Mouse (Mus musculus): ENCODE data around the gene Arpc5l.

Gene Arpc5l

DNA sequence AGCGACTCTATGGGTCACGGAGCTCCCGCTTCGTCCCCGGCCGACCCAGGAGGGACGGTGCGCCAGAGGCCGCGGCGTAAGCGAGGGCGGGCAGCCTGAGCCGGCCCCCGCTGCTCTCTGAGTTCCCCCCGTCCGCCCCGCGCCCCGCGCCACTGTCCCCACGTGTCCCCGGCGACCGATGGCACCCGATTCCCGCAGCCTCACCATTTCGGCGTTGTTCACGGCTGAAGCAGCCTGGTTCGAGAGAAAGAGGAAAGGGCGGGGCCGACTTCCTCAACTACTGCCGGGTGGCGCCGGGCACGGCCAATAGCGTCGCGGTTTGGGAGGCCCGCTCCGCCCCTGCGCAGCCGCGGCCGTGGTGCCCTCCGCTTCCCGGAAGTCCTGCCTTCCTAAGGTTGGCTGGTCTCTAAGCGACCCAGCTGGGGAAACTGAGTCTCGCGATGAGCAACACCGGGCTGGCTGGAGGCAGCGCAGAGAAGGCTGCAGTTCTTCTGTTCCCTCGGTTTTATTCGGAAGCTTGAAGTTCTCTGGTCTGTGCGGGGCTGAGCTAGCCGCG, at the start of gene Arpc5l:
Gene Arpc5l (plus strand): TSS at position 469 of the 556 bp plus-strand sequence.
- peak; percentile 92 for DNase-seq (ENCODE audit: low read depth)

DNA sequence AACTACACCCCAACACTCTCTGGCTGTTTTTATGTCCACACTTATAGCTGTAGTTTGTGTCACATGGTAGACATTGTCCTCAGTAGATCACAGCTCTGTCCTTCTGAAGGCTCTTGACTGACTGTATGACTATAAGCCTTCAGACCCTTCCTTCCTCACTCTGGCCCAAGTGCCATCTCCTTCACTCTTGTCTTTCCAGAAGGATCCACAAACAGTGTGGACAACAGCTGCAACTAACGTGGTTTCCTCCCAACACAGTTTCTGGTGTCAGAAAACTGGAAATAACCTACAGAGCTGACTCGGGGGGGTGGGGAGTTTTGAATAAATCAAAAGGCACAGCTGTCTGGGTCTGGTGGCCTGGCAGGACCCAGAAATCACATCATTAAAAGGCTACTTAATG, 49.1 kb upstream of the Arpc5l start:
- no peak for DNase-seq (ENCODE audit: low read depth)

DNA sequence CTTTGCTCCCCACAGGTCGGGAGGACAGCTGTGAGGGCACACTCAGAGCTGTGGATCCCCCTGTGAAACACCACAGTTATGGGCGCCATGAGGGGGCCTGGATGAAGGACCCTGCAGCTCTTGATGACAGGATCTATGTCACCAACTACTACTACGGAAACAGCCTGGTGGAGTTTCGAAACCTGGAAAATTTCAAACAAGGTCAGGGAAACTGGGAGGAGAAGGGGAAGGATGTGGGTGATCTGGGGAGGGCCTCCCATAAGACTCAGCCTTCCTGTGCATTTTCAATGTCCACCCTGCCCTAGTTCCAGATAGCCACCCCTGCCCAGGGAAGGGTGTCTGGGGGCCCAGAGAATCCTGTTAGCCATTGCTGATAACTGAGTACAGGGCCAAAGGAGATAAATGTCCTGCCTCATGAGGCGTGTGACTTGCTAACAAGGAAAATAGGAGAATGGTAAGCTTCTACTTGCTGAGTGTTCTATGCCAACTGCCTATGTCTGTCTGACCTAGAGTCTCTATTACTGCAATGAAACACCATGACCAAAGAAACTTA, 47.4 kb upstream of the Arpc5l start:
- DNase-seq (ENCODE audit: low read depth): peak; percentile 56

DNA sequence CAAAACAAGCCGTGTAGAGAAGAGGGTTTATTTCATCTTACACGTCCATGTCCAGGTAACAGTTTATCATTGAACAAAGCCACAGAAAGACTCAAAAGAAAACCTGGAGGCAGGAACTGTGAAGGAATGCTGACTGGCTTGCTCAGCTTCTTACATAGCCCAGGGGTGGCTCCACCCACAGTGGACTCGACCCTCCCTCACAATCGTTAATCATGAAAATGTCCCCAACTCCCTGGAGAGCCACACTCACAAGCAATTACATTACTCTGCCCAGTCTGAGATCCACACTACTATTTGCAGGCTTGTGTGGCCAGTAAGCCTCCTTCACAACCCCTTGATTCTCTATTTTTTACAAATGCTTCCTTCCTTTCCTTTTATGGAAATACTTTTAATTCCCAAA, 41.0 kb upstream of the Arpc5l start:
- DNase-seq (ENCODE audit: low read depth): no peak

- DNase-seq (ENCODE audit: low read depth): no peak
These were observed 35.5 kb upstream of the Arpc5l start for GRCm38 (mm10) chr2:38969650-38970049.

- no peak for DNase-seq (ENCODE audit: low read depth)
These were observed 35.1 kb upstream of the Arpc5l start for GRCm38 (mm10) chr2:38970057-38970456.

- no peak for DNase-seq (ENCODE audit: low read depth)
These were observed 31.9 kb upstream of the Arpc5l start for GRCm38 (mm10) chr2:38973223-38973622.

DNA sequence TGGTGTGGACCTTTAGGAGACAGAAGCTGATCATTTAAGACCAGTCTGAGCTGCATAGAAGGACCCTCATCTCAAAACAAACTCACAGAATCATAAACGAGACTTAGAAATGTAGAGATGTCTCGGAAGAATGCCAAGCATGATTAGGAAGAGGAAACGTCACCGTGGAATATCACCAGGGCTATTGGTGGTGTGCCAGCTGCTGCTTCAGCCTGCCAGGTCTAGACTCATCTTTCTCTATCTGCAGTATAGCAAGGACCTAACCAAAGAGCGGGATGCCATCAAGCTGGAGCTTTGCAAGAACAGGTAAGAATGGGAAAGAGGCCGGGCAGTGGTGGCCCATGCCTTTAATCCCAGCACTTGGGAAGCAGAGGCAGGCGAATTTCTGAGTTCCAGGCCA, 31.4 kb upstream of the Arpc5l start:
- no peak for DNase-seq (ENCODE audit: low read depth)

DNA sequence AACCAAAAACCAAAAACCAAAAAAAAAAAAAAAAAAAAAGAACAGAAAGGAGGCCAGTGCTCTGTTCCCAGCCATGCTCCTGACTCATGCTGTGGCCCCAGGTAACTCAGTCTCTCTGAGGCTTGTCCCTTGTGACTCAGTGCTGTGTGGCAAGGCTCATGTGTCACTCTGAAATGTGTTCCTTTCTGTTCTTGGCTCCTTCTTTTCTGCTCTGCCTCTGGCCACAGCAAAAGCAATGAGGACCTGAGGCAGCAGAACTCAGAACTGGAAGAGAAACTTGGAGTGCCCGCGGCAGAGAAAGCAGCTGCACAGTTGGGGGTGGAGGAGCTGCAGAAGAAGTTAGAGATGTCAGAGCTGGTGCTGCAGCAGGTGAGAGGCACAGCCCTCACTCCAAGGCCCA, 31.0 kb upstream of the Arpc5l start:
- DNase-seq (ENCODE audit: low read depth): peak; percentile 74

- DNase-seq (ENCODE audit: low read depth): no peak
These were observed 30.0 kb upstream of the Arpc5l start for GRCm38 (mm10) chr2:38975181-38975580.

GRCm38 (mm10) chr2:38975941-38976805, 29.0 kb upstream of the Arpc5l start:
- DNase-seq (ENCODE audit: low read depth): no peak

DNA sequence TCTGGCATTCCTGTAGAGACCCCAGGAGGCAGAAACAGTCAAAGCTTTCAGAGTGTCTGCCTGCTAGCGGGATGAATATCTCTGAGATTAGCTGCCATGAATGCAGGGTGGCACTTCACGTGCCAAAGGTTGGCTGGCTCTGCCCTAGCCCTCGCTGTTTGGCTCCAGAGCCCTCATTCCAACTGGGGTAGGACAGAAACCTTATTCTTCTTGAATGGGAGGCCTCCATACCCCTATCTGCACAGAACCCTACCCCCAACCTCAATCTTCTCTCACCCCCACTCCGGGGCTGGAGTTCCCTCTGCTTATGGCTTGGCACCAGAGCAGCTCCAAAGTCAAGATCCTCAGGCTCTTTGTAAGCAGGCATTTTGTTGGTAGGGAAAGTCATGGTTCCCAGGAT, 27.3 kb upstream of the Arpc5l start:
- no peak for DNase-seq (ENCODE audit: low read depth)

DNA sequence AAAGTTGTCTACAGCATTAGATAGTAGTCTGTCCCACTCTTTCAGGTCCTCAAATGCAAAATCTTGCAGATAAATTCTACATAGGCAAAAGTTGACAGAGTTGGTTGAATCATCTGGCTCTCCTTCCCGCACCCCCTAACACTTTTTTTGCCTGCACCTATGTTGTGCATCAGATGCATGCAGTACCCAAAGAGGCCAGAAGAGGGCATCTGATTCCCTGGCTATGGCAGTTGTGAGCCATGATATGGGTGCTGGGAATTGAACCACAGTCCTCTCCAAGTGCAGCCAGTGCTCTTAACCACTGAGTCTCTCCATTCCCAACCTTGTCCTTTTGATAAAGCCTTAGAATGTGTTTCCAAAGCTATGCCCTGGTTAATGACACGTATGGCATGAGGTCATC, 21.7 kb upstream of the Arpc5l start:
- DNase-seq (ENCODE audit: low read depth): no peak

DNA sequence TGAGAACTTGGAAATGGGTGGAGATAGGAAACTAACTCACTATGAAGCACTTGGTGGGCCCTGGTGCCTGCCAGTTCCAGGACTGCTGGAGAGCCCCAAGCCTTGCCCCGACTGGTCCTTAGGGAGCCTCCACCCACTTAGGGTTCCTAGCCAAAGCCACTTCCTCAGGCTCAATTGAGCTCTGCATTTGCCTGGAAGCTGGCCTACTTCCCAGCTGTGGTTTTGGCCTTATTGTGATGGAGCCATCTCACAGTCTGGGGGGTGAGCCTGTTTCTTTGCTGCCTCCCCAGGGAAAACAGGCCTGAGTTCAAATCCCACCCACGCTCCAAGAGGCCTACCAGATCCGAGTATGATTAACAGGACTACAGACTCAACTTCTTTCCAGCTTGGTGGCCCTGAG, 18.6 kb upstream of the Arpc5l start:
- DNase-seq (ENCODE audit: low read depth): no peak

- no peak for DNase-seq (ENCODE audit: low read depth)
These were observed 17.8 kb upstream of the Arpc5l start for GRCm38 (mm10) chr2:38987371-38987770.

DNA sequence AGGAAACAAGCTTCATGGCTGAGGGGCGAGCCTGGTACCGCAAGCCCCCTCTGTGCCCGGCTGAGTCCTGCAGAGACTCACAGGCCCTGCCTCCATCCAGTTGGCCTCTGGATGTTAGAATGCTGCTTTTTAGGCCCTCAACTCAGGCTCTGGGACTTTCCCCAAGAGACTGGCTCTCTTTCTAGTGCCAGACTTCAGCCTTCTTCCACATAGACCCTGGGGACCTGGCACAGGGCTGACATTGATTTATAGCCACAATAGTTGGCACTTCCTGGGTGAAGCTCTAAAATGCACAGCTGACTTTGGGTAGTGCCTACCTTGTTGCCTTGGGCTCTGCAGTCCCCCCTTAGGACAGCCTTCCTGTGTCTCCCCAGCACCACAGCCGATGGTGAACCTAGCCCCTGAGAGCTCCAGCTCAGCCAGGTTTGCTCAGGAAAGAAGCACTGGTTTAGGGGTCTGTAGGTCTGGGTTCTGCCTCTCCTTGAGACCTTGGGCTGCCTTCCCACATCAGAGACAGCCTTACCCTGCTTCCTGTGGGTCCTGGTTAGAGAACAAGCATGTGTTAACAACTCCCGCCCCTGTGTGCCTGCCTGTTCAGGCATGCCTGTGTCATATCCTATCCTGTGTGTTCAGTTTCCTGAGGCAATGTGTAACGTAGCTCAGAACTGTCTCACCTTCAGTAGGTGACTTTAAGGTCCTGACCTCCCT, 17.2 kb upstream of the Arpc5l start:
- DNase-seq (ENCODE audit: low read depth): peak; percentile 43

DNA sequence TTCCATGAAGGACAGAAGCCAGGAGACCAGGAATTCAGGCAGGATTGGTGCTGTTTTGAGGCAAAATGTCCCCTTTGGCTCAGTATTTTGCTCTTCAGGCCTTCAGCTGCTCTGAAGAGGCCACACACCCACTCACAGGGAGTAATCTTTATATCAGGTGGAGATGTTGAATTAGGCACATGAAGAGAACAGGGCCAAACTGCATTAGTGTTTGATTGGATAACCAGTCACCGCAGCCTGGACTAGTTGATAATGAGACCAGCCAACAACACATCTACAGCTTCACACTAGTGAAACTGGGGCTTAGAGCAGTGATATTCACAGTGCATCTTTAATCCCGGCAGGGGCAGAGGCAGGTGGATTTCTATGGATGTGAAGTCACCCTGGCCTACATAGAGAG, 16.2 kb upstream of the Arpc5l start:
- DNase-seq (ENCODE audit: low read depth): no peak

DNA sequence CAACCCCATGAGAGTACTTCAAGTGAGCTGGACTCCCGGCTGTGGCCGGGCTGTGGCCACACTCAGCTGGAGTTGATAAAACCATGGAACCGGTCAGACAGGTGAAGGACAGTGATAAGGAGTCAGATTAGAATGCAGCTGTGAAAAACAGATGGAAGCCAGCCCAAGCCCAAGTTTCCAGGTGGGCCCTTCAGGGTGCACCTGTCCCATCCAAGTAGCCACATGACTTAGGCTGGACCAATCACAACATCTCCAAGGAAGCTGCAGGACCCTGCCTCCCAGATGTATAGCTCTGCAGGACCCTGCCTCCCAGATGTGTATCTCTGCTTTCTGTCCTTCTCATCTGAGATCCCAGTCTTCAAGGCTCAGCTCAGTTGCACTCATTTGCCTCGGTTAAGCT, 13.1 kb upstream of the Arpc5l start:
- DNase-seq (ENCODE audit: low read depth): no peak

- no peak for DNase-seq (ENCODE audit: low read depth)
These were observed 12.7 kb upstream of the Arpc5l start for GRCm38 (mm10) chr2:38992452-38992851.

GRCm38 (mm10) chr2:38997386-38998374, 7.5 kb upstream of the Arpc5l start, which contains the start of gene Wdr38:
Gene Wdr38 (plus strand): TSS chr2:38997476.
- DNase-seq (ENCODE audit: low read depth): peak; percentile 90

DNA sequence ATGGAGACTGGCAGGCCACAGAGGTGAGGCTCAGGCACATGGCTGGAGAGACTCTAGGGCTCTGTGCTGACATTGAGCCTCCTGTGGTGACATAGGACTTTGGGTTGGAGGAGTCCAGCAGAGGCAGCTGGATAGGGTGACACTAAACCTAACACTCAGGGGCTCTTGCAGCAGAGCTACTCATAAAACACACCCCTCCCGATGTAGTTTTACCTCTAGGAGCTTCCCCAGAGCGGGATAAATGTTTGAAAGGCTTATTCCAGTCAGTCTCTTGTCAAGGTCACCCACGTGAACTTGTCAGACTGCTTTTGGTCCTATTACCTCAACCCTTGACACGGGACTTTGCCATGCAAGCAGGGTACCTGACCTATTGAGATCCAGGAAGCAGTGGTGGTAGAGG, 5.8 kb upstream of the Arpc5l start:
- no peak for DNase-seq (ENCODE audit: low read depth)

Measured in 416B (cell line).